Mouse (Mus musculus) megakaryocyte-erythroid progenitor cell, adult 5-6 weeks (primary cell): ENCODE measurements around the gene Esr1. TPM values are rescaled to one million over a fixed set of nuclear protein-coding genes. Genes with fewer than 3 reads are reported as not detected.
A peak's percentile ranks its signal among the peaks of the same experiment; 100 is the strongest.
"Not testable (repeated sequence)": the region's sequence is repeated elsewhere in the genome, so short reads cannot be mapped to it uniquely, and the experiment has no call there.

Source experiments
- ATAC-seq: replicated peaks from 2 replicates; pipeline ENCODE4 v1.8.0; 2016; ENCODE audit warnings: mild to moderate bottlenecking, inconsistent platforms; ENCODE audit not compliant: severe bottlenecking, poor library complexity, low FRiP score, low TSS enrichment
- total RNA-seq, 2 experiments: library from RNA; stranded (forward) in 1 of 2; stranded (reverse) in 1 of 2; fragments of 200-1000, 215-1000 nt in 1 of 2; fragments of >200 nt in 1 of 2; fragmentation: Nextera tagmentation in 1 of 2; gene quantifications; 2 replicates each; pipeline ENCODE4 v1.2.3; 2014 to 2017

Esr1 gene
- total RNA-seq, 2 experiments from 2014 or later, result 0.89 to 2.9 TPM

DNA sequence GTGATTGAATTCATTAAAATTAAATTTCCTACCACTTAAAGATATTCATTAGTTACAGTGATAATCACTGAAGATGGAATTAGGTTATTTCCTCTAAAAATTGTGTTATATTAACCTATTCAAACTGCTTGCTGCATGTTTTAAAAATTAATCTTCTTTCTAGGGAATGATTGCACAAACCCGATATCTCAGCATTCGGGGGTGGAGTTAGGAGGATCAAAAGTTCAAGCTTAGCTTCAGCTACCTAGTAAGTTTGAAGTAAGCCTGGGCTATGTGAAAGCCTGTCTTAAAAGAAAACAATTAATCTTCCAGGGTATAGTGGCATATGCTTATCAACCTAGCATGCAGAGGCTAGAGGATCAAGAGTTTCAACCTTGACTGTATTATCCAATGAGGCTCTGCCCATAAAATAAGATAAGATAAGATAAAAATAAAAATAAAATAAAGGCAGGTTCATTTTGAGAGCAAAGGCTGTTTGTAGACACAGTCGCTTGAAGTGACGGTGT, 62.0 kb downstream of the Esr1 start:
- no peak for ATAC-seq

DNA sequence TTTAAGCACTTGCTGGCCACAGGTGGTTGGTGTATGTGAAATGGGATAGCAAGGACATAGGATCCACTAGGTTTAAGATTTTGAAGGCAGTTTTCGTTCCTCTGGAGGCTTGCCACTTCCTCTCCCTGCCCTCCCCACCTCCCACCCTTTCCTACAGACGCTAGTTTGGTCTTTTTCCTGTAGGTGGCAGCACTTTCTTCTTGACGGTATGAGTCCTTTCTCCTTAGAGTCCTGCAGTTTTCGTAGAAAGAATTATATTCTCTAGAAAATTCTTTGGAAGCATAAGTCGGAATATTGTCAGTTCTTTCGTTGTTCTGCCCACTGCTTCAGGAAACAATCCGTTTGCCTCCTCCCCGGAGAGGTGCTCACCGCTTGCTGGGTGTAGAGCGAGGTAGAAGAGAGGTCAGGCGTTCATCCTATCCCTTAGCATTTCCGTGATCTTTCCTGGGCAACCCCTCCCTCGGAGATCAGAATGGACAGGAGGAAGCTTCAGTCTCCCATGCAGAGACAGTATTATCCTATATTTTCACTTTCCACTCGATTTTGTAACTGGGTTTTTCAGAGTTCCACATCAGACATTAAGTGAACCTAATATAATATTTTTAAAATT, 63.7 kb downstream of the Esr1 start:
- peak; percentile 93 for ATAC-seq

DNA sequence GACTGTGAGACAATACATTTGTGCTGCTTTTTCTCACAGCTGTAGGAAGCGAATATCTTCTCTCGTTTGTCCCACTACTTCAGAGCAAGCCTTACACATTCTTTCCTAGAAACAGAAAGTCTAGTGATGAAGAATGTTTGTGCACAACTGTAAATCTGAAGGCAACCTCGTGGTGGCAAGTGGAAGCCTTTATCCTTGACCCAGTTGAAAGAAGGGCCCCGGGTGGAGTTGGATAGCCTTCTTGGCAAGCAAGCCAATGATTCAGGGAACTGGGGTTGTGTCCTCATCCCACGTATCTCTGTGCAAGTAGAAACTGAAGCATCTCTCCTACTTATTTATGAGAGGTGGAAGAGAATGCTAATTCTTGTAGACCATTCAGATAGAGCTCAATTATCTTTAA, 71.7 kb downstream of the Esr1 start:
- no peak for ATAC-seq

DNA sequence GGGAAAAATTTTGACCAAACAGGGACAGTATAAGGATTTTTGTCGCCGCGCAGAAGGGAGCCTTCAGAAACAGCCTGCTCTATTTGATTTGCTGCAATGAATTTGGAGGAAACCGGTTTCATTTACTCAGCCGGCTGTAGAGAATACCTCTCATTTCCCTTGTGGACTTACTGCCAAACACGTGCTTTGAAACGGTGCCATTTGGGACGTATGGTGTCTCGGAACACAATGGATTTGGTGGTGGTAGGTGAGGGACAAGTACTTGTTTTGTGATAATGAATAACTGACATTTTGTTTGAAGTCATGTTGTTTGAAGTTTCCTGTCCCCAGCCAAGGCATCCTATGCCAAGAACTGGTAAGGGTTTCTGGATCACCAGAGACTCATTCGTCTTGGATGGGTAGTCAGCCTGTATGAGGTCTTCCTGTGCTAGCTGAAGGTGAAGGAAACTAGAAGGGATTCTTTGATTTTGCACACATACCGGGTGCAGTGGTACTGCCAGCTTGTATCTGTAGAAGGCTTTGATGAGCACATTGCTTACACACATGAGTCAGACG, 72.4 kb downstream of the Esr1 start:
- no peak for ATAC-seq

DNA sequence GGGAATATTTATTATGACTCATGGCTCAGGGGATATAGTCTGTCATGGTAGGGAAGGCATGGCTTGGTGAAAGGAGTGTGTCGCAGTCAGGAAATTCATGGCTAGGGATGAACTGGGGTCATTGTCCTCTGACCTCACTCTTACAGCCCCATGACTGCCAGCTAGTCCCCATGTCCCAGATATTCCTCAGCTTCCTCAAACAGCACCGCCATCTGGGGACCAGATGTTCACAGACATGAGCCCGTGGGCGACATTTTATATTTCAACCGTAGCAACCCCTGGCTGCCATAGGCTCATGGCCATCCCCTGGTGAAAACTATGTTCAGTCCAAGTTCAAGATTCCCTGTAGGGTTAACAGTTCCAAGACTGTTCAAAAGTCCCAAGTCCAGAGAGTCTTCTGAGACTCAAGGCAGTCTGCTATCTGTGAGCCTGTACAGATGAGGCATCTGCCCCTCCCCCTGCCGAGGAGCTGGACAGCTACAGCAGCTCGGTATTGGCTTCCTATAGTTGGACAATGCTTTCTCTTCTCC, 83.0 kb downstream of the Esr1 start:
- no peak for ATAC-seq

DNA sequence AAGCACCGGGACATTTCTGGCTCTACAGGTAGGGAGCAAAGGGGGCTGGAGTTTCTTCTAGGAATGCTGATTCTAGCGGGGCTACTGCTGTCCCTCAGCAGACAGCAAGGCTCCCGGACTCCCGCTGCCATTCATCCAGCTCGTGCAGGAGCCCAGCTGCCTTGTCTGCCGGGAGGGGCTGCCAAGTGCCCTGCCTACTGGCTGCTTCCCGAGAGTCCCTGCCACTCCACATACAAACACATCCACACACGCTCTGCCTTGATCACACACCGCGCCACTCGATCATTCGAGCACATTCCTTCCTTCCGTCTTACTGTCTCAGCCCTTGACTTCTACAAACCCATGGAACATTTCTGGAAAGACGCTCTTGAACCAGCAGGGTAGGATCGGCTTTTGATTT, 98.5 kb downstream of the Esr1 start:
- ATAC-seq, result 0 out of 2 replicates have a peak, but pooled peaks have one; percentile 10

DNA sequence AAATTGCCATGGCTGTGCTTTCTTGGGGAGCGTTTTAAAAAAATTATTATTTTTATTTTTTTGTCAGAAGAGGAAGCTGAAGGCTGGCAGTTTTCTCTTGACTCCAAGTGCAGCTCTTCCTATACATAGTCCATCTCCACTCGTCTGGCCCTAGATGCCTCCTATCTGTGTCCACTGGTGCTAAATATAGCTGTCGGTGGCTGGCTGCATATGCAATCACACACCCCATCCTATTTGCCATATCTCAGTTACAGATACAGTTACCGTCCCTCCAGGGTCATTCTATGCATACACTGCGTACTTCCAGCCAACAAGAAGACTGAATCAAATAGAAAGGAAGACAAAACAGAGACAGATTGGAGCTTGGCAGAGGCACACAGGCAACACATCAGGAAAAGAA, 100.0 kb downstream of the Esr1 start:
- ATAC-seq, result no peak

DNA sequence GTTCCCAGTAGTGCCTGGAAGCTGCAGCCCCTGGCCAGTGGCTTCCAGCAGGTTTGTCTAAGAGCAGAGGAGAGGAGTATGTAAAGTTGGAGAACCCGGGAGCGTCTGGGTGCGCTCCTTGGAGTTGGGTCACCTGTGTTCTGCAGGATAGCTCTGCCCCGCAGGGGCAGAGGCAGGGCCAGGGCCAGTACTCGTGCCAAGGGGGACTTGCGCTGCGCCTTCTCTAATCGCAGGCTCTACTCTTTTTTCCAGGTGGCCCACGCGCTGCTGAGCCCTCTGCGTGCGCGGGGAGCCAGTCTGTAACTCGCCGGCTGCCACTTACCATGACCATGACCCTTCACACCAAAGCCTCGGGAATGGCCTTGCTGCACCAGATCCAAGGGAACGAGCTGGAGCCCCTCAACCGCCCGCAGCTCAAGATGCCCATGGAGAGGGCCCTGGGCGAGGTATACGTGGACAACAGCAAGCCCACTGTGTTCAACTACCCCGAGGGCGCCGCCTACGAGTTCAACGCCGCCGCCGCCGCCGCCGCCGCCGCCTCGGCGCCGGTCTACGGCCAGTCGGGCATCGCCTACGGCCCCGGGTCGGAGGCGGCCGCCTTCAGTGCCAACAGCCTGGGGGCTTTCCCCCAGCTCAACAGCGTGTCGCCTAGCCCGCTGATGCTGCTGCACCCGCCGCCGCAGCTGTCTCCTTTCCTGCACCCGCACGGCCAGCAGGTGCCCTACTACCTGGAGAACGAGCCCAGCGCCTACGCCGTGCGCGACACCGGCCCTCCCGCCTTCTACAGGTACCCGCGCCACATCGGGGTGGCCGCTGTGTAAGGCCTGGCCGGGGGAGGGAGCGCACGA, 100.9 kb downstream of the Esr1 start:
- ATAC-seq, result peak; percentile 26; the same call in 1 of the 2 replicates

DNA sequence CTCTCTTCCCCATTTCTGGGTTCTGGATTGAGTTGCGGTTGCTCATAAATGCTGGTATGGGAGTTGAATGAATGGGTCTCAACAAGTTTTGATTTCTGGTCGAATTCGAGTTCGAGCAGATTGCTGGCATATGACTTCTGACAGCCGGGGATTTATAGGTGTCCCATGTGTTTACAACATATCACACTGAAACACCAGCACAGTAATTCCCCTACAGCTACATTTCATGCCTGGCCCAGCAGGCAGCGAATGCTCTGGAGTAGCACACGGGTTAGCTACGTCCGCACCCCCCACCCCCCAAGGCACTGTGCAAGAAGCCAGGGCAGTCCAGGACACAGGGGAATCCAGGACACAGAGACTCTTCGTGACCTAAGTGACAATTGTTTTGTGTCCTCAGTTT, 102.0 kb downstream of the Esr1 start:
- ATAC-seq, result no peak

DNA sequence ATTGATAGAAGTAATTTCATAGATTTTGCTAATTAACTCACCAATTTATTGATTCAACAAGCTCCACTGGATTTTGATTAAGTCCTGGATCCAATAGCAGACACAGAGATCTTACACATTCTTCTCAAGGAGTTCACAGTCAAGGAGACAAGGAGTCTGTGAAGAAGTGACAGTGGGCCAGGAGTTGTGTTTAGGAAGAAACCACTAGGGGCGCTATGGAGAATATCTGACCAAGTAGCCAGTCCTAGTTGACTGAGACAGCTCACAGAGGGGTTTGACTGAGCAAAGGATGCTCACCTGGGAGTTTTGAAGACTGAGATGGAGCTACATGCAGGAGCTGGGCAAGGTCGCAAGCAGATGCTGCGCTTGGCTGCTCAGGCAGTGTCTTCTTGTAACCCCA, 113.5 kb downstream of the Esr1 start:
- ATAC-seq, result peak; percentile 80

DNA sequence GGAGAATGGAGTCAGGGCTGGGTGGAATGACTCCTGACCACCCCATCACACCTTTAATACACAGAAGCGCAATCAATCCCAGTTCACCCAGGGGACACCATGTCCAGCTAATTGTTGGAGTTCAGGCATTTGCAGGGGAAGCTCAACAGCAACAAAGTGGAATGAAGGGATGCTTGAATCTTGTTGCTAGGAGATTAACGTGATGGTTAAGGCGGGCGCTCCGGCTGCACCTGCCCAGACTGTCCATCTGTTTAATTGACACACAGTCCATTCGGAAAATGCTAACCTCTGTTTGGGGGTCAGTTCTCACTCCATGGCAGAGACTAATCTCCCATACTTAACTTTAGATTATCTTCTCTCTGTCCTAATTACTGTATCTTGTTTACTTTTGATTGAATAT, 114.7 kb downstream of the Esr1 start:
- ATAC-seq, result no peak

DNA sequence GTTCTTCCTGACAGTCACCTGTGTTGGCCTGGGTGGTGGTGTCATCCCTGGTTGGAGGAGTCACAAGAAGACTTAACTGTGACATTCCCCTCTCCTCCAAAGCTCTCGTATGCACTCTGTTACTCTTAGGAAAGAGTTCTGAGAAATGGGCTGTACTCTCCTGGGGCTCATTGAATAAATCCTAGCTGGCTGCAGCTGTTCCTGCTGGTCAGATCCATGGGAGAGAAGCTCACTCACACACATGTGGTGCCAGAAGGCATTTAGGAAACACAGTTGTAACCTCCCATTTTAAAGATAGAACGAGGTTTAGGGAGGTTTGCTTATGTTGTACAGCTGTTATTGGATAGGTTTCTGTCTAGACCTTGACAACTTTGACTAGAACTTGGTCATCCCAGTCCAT, 120.9 kb downstream of the Esr1 start:
- ATAC-seq, result no peak

DNA sequence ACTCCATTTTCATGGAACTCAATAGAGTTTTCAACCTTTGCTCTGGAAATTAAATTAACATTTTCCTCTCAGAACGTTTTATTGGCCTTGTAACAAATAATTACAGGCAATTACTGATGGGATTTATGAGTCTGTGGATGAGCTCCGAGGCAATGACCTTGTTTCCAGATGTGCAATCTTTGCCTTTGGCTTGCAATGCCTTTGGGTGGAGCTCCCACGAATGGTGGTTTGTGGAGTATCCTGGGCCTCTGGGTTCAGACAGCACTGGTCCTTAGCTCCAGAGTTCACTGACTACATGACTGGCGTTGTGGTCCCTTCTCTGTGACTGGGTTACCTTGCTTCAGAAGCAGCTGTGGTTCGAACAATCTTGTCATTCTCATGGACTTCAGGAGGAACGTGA, 122.6 kb downstream of the Esr1 start:
- ATAC-seq, result no peak

DNA sequence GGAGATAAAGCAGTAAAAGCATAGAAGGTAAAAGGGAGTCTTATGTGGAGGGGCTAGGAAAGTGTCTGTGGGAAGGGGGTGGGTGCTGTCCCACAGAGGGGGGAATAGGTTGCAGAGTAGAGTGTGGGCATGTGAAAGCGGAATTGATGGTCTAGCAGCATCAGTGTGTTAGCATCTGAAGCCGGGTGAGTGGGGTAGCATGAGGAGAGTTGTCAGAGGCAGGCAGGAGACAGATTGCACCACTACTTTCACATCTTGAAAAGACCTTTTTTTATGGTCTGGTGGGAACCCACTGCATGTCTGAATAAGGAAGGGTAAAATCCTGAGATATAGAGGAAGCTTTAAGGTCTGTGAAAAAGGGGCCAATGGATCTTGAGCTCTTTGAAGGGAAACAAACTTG, 123.5 kb downstream of the Esr1 start:
- no peak for ATAC-seq

DNA sequence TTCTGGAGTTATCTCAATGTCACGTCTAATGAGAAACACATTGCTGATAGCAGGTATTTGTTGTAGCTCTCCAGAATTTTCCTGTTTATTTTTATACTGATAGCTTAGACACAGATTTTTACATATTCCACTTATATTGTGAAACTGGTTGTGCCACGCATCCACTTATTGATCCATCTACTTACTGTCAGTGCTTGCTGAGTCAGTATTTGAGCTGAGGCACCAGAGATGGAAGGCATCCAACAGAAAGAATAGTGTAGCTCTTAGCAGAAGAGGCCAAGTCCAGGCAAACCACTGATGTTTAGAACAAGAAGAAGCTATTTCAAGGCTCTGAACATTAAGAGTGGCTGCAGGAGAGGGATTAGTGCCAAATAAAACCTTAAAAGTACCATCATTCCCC, 126.9 kb downstream of the Esr1 start:
- ATAC-seq, result no peak

DNA sequence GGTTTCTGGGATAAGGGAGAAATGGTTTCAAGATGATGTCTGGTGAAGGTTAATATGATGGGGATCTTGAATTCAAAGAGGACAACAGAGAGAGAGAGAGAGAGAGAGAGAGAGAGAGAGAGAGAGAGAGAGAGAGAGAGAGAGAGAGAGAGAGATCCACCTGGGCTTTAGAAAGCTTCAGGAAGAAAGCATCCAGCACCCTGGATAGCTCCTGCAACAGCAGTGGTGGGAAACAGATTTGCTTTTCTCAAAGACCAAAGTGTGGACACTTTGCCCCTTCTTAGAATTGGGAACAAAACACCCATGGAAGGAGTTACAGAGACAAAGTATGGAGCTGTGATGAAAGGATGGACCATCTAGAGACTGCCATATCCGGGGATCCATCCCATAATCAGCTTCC, 139.7 kb downstream of the Esr1 start:
- not testable (repeated sequence) for ATAC-seq

DNA sequence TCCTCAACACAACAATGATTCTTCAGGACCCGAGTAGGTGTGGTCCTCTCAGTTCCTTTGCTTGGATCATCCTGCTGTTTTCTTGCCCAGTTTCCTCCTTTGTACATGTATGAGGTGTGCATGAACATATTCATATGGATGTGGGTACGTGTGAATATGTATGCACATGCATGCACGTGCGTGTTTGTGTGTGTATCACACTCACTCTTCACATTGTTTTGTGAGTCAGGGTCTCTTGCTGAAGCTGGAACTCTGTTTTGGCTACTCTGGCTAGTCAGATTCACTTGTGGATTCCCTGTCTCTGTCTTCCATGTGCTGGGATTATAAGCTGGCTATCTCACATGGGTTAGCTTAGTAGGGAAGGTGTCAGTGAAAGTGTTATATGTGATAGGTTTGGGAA, 141.6 kb downstream of the Esr1 start:
- no peak for ATAC-seq

DNA sequence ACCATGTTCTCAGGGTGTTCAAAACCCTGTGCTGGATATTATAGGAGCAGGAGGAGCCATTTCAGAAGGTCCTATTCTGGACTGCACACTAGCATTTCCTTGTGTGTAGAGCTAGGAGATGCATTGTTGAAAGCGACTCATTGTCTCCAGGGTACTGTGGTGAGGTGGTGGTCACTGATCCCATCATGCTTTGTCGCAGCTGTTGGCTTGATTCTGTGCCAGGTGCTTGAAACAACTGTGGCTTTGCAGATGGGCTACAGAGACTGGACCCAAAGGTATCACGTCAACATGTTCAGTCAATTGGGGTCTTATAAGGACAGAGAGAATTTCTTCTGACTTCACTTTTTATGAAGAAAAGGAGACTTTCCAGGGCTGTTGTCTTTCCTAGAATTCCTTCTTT, 164.1 kb downstream of the Esr1 start:
- ATAC-seq, result no peak

DNA sequence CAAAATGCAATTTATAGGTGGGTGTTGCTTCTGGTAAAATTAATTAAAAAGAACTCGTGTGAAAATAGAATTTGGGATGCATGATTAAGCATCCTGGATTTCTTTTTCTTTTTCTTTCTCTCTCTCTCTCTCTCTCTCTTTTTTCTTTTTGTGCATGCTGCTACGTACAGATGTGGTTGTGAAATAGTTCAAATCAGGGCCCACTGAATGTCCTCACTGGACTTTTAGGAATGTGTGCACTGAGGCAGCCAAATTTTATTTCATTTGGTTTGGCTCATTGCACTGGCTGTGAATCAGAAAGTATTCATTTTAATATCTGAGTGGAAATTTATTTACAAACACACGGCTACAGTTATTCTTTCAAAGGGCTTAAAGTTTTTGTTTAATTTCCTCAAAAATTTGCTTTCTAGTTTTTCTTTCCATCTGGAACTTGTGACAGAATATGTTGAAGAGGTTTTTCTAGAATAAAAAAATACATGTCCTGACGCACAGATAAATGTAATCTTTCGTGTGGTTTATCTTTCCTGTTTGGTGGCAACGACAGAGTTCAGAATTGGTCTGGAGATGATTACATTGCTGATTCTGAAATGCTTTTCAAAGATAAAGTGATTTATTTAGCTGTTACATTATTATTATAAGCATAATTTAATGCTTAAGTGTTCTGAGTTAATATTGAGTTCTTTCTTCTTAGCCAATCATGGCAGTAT, 164.8 kb downstream of the Esr1 start:
- no peak for ATAC-seq

DNA sequence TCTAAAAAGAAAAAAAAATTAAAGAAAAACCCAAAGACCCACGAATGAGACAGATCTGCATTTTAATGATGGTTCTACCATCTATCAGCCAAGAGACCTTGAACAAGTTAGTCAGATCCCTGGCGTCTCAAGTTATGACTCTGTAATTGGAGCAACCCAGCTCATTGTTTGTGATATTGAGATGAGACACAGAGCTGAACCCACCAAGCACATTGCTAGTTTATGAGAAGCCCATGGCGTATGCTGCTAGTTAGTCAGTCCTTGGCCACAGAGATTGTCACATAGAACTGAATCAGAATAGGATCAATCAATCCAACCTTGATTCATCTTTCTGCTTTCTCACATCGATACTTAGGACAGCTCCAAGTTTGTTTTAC, 165.3 kb downstream of the Esr1 start:
- no peak for ATAC-seq
